Mouse (Mus musculus) layer of hippocampus, adult 2 months (tissue): Measurements from ENCODE around the gene Tnnc2. TPM values are rescaled to one million over a fixed set of nuclear protein-coding genes. Genes with fewer than 3 reads are reported as not detected.
"Not testable (repeated sequence)": the region's sequence is repeated elsewhere in the genome, so short reads cannot be mapped to it uniquely, and the experiment has no call there.

Experiments
- DNase-seq, 2 experiments: peaks; one replicate each; pipeline ENCODE4 v3.0.0; 2022; ENCODE audit warnings: low spot score in 2 of 2
- H3K27ac ChIP-seq: fragments of 200-600 bp; 2 replicates; pipeline ENCODE4 v1.8.1; 2022
- H3K4me3 ChIP-seq: fragments of 200-600 bp; 2 replicates; pipeline ENCODE4 v1.8.1; 2022; ENCODE audit warnings: mild to moderate bottlenecking
- CTCF ChIP-seq: fragments of 200-600 bp; conservative IDR thresholded peaks from 2 replicates; pipeline ENCODE4 v1.8.1; 2022; ENCODE audit warnings: antibody characterized with exemption, mild to moderate bottlenecking, moderate library complexity
- total RNA-seq, 2 experiments: library from RNA; stranded (reverse); gene quantifications; 2 replicates each; pipeline ENCODE4 v1.2.3; 2021

Gene Tnnc2
- total RNA-seq, 2 experiments from 2014 or later: not detected

GRCm38 (mm10) chr2:164813557-164813956 lies 33.8 kb upstream of the Tnnc2 start:
- Histone ChIP-seq H3K4me3 (no peak overlapping the region), H3K27ac (no peak overlapping the region)
- DNase-seq: no peak
- no peak for TF ChIP-seq CTCF

GRCm38 (mm10) chr2:164806614-164807013 lies 26.8 kb upstream of the Tnnc2 start:
- Histone ChIP-seq H3K4me3 (no peak overlapping the region), H3K27ac (no peak overlapping the region)
- TF ChIP-seq CTCF: no peak
- DNase-seq: no peak

GRCm38 (mm10) chr2:164805332-164805718 lies 25.6 kb upstream of the Tnnc2 start:
- Histone ChIP-seq H3K4me3 (peak overlapping the region; percentile 100), H3K27ac (peak overlapping the region; percentile 91)
- TF ChIP-seq CTCF: no peak
- DNase-seq: no peak

- peak; percentile 98 for DNase-seq
- H3K27ac ChIP-seq: peak within 1 kb of the TSS; percentile 91
- H3K4me3 ChIP-seq: peak within 1 kb of the TSS; percentile 100
- TF ChIP-seq CTCF: no peak
These were observed 25.0 kb upstream of the Tnnc2 start, which contains the start of the genes Acot8 and Zswim3 for GRCm38 (mm10) chr2:164804533-164805331. TSS of gene Acot8 (minus strand) at chr2:164804882. TSS of gene Zswim3 (plus strand) at chr2:164805098.

GRCm38 (mm10) chr2:164803921-164804313 lies 24.1 kb upstream of the Tnnc2 start:
- no peak for DNase-seq
- Histone ChIP-seq H3K27ac (no peak overlapping the region; the same call in 1 of the 2 replicates), H3K4me3 (peak overlapping the region; percentile 100)
- TF ChIP-seq CTCF: no peak

GRCm38 (mm10) chr2:164803201-164803920 lies 23.6 kb upstream of the Tnnc2 start:
- TF ChIP-seq CTCF: no peak
- no peak for DNase-seq
- H3K27ac ChIP-seq: no peak overlapping the region
- H3K4me3 ChIP-seq: peak overlapping the region; percentile 100

- no peak overlapping the region for H3K27ac ChIP-seq
- H3K4me3 ChIP-seq: no peak overlapping the region
- DNase-seq: no peak
- no peak for TF ChIP-seq CTCF
These were observed 20.7 kb upstream of the Tnnc2 start for GRCm38 (mm10) chr2:164800252-164801004.

- H3K27ac ChIP-seq, DNase-seq, H3K4me3 ChIP-seq: not testable (repeated sequence)
- TF ChIP-seq CTCF: peak; percentile 71
These were observed 18.8 kb upstream of the Tnnc2 start for GRCm38 (mm10) chr2:164798554-164798953.

- Histone ChIP-seq H3K4me3 (no peak overlapping the region), H3K27ac (no peak overlapping the region)
- no peak for DNase-seq
- no peak for TF ChIP-seq CTCF
These were observed 16.1 kb upstream of the Tnnc2 start for GRCm38 (mm10) chr2:164795868-164796267.

GRCm38 (mm10) chr2:164794293-164794692 lies 14.5 kb upstream of the Tnnc2 start:
- DNase-seq: peak; percentile 87 to 89
- H3K27ac ChIP-seq: peak overlapping the region; percentile 53
- peak; percentile 90 for TF ChIP-seq CTCF
- H3K4me3 ChIP-seq: no peak overlapping the region

GRCm38 (mm10) chr2:164793772-164794171 lies 14.0 kb upstream of the Tnnc2 start:
- TF ChIP-seq CTCF: no peak
- Histone ChIP-seq H3K4me3 (no peak overlapping the region), H3K27ac (peak overlapping the region; percentile 53)
- DNase-seq: no peak

- peak; percentile 83 for TF ChIP-seq CTCF
- Histone ChIP-seq H3K27ac (peak overlapping the region; percentile 53; the same call in 1 of the 2 replicates), H3K4me3 (no peak overlapping the region)
- peak in 1 of 2 experiments; percentile 63 for DNase-seq
These were observed 13.5 kb upstream of the Tnnc2 start for GRCm38 (mm10) chr2:164793236-164793635.
